Mouse (Mus musculus): Measurements from ENCODE around the gene Hebp1. TPM values are rescaled to one million over a fixed set of nuclear protein-coding genes. Genes with fewer than 3 reads are reported as not detected.

The Hebp1 gene
- polyA plus RNA-seq, 1 experiment = 53.8 TPM

DNA sequence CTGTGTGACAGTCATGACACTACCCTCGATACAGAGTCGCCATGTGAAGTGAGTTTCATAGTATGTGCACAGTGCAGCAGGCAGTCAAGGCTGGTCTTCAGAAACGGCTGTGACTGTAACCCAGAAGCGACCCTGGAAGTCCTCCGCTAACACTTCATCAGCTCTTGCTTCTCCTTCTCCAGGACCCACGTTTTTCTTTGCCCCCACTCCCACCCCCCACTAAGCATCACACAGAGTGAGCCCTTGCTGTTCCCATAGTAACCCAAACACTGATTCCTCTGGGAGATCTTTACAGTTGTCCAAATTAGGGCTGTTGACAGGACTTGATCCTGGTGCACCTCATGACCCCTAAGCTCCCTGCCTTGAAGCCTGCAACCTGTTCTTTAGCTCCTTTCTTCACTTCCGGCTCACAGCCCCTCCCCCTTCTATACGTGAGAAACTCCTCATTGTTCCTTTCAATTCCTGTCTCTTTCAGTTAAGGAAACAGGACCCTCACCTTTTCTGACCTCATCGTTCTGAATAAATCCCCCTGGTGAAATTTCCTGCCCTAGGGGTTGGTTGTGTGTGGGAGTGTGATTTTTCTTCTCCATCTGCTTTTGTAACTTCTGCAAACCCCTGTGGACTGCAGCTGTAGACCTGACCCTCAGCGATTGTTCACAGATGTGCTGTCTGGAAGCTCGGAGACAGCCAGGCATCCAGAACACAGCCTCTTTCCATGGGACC, 61.2 kb downstream of the Hebp1 start:
- H3K36me3 ChIP-seq (ENCODE audit: control insufficient read depth, insufficient read depth, low read length) = no peaks in the 10 kb centered on the region
- DNase-seq (ENCODE audit: low read depth in 1 of 2, low spot score in 2 of 2) = no peak
- no peaks in the 10 kb centered on the region for H3K27me3 ChIP-seq (ENCODE audit: control insufficient read depth, insufficient read depth, low read length)
- whole genome bisulfite sequencing = 71% methylated on average over 11 of the region's 11 CpGs
- no peak overlapping the region for H3K4me3 ChIP-seq (ENCODE audit: extremely low read depth, insufficient read depth, insufficient read length)
- TF ChIP-seq CTCF (IDR thresholded peaks at IDR 0.05; ENCODE audit: extremely low read depth, insufficient read depth, insufficient read length, insufficient replicate concordance) (no peak), POLR2A (IDR thresholded peaks at IDR 0.05; ENCODE audit: low read depth, low read length) (no peak)
- no peaks in the 10 kb centered on the region for H3K4me1 ChIP-seq (ENCODE audit: control insufficient read depth, insufficient read depth, insufficient read length)
- H3K27ac ChIP-seq (ENCODE audit: insufficient read depth, low read length) = no peak overlapping the region

DNA sequence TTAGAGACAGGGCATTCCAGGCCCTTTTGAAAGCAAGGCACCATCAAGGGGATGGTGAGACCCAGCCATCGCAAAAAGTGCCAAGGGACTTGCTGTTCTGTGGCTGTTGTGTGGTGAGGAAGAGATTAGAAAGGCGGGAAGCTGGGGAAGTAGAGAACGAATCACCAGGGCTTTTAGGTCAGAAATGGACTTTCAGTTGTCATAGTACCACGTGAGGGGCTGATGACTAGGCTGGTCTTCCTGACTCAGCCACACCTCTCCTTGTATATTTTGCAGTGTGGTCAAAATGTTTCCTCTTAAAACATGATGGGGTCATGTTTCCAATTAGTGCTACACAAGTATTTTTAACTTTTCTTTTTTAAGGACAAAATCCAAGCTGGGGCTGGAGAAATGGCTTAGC, 62.1 kb downstream of the Hebp1 start:
- Histone ChIP-seq H3K27ac (ENCODE audit: insufficient read depth, low read length) (no peak overlapping the region), H3K27me3 (ENCODE audit: control insufficient read depth, insufficient read depth, low read length) (no peaks in the 10 kb centered on the region), H3K4me1 (ENCODE audit: control insufficient read depth, insufficient read depth, insufficient read length) (no peaks in the 10 kb centered on the region), H3K36me3 (ENCODE audit: control insufficient read depth, insufficient read depth, low read length) (no peaks in the 10 kb centered on the region), H3K4me3 (ENCODE audit: extremely low read depth, insufficient read depth, insufficient read length) (no peak overlapping the region)
- DNase-seq (ENCODE audit: low read depth in 1 of 2, low spot score in 2 of 2) = no peak
- 54% methylated on average over 4 of the region's 4 CpGs for WGBS
- TF ChIP-seq CTCF (IDR thresholded peaks at IDR 0.05; ENCODE audit: extremely low read depth, insufficient read depth, insufficient read length, insufficient replicate concordance) (no peak), POLR2A (IDR thresholded peaks at IDR 0.05; ENCODE audit: low read depth, low read length) (no peak)

DNA sequence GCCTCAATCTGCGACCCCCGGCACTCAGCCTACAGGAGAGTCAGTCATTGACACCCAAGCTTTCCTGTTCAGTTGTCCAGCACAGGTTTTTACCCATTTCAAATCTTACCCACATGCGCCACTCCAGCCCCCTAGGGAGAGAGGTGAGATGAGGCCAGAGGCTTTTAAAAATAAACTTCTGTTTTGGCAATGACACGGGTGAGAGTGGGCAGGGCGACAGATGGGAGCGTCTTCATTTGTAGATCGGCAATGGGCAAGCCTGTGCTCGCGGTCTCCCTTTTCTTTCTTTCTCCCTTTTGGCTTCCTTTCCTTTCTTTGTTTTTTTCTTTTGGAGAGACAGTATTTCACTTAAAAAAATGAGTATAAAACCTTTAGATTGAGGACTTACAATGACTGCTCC, 64.3 kb downstream of the Hebp1 start:
- no peak for TF ChIP-seq POLR2A (IDR thresholded peaks at IDR 0.05; ENCODE audit: low read depth, low read length)
- TF ChIP-seq CTCF (IDR thresholded peaks at IDR 0.05; ENCODE audit: extremely low read depth, insufficient read depth, insufficient read length, insufficient replicate concordance) = no peak
- Histone ChIP-seq H3K27ac (ENCODE audit: insufficient read depth, low read length) (no peak overlapping the region), H3K4me1 (ENCODE audit: control insufficient read depth, insufficient read depth, insufficient read length) (no peaks in the 10 kb centered on the region), H3K4me3 (ENCODE audit: extremely low read depth, insufficient read depth, insufficient read length) (no peak overlapping the region), H3K27me3 (ENCODE audit: control insufficient read depth, insufficient read depth, low read length) (no peaks in the 10 kb centered on the region), H3K36me3 (ENCODE audit: control insufficient read depth, insufficient read depth, low read length) (no peaks in the 10 kb centered on the region)
- 98% methylated on average over 9 of the region's 9 CpGs for WGBS
- DNase-seq (ENCODE audit: low read depth in 1 of 2, low spot score in 2 of 2) = no peak

DNA sequence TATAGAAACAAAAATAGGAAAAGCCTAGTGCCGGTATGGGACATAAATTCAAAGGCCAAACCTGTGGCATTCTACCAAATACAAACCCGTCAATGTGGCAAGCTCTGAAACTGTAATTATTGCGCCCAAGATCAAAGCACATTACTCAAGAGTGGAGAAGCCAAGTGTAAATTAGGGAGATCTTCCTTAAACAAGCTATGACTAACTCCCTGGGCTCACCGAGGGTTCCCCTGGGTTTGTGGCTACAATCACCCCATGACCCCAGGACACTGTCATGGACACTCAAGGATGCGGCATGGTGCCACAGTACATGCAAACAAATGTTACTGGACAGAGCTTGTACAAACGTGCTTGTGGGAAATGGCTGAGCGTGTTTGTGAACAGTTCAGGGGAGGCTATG, 64.7 kb downstream of the Hebp1 start:
- Histone ChIP-seq H3K4me1 (ENCODE audit: control insufficient read depth, insufficient read depth, insufficient read length) (no peaks in the 10 kb centered on the region), H3K36me3 (ENCODE audit: control insufficient read depth, insufficient read depth, low read length) (no peaks in the 10 kb centered on the region), H3K27ac (ENCODE audit: insufficient read depth, low read length) (no peak overlapping the region), H3K4me3 (ENCODE audit: extremely low read depth, insufficient read depth, insufficient read length) (no peak overlapping the region), H3K27me3 (ENCODE audit: control insufficient read depth, insufficient read depth, low read length) (no peaks in the 10 kb centered on the region)
- TF ChIP-seq CTCF (IDR thresholded peaks at IDR 0.05; ENCODE audit: extremely low read depth, insufficient read depth, insufficient read length, insufficient replicate concordance) = no peak
- no peak for TF ChIP-seq POLR2A (IDR thresholded peaks at IDR 0.05; ENCODE audit: low read depth, low read length)
- DNase-seq (ENCODE audit: low read depth in 1 of 2, low spot score in 2 of 2) = no peak
- 95% methylated on average over 7 of the region's 7 CpGs for WGBS

DNA sequence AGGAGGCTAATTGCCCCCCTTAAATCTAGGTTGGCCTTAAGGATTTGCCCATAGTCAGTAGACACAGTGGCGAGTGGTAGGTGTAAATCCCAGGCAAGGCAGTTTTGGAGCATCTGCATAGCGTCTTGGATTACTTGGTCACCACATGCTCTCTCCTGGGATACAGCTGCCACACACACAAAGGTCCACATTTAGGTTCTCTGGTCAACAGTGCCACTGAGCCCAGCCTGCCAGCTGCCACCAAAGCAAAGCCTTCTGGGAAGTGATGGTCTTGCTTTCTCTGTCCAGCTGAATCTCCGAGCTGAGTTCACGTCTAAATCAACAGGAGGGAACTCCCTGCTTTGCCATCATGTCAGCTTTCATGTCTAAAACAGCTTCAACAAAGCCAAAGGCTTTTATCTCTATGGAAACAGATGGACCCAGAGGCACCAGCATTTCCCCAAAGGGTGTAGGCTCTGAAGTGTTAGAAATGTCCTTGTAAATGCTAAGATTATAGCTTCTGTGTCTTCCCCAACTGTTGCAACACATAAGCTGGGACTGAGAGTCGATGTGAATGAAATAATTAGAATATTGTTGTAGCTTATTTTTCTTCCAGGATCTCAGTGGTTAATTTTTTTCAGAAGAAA, 73.0 kb downstream of the Hebp1 start:
- DNase-seq (ENCODE audit: low read depth in 1 of 2, low spot score in 2 of 2) = no peak
- H3K36me3 ChIP-seq (ENCODE audit: control insufficient read depth, insufficient read depth, low read length) = no peaks in the 10 kb centered on the region
- 80% methylated on average over 5 of the region's 5 CpGs for WGBS
- no peak overlapping the region for H3K27ac ChIP-seq (ENCODE audit: insufficient read depth, low read length)
- no peaks in the 10 kb centered on the region for H3K4me1 ChIP-seq (ENCODE audit: control insufficient read depth, insufficient read depth, insufficient read length)
- H3K27me3 ChIP-seq (ENCODE audit: control insufficient read depth, insufficient read depth, low read length) = no peaks in the 10 kb centered on the region
- TF ChIP-seq CTCF (IDR thresholded peaks at IDR 0.05; ENCODE audit: extremely low read depth, insufficient read depth, insufficient read length, insufficient replicate concordance) (no peak), POLR2A (IDR thresholded peaks at IDR 0.05; ENCODE audit: low read depth, low read length) (no peak)
- H3K4me3 ChIP-seq (ENCODE audit: extremely low read depth, insufficient read depth, insufficient read length) = no peak overlapping the region

DNA sequence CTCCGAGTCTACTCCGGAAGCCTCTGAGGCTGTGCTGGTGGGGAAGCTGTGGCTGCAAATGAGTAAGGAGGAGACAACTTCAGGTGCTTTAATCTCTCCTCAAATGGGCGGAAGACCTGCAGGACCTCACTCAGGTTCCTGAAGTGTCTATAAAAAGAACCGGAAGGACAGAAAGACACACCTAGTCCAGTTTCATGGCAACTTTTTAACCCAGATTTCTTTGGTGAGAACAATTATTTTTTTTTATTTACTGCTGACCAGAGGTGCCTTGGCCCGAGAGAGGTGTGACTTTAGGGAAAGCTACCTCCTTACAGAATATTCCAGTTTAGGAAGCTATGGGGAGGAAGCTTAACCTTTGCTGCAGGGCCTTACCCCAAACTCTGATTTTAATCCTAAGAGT, 79.6 kb downstream of the Hebp1 start, which contains the start of gene Gprc5d:
Gprc5d (minus strand) TSS at position 101 of the 400 bp plus-strand sequence.
- TF ChIP-seq CTCF (IDR thresholded peaks at IDR 0.05; ENCODE audit: extremely low read depth, insufficient read depth, insufficient read length, insufficient replicate concordance) = no peak
- no peak for TF ChIP-seq POLR2A (IDR thresholded peaks at IDR 0.05; ENCODE audit: low read depth, low read length)

DNA sequence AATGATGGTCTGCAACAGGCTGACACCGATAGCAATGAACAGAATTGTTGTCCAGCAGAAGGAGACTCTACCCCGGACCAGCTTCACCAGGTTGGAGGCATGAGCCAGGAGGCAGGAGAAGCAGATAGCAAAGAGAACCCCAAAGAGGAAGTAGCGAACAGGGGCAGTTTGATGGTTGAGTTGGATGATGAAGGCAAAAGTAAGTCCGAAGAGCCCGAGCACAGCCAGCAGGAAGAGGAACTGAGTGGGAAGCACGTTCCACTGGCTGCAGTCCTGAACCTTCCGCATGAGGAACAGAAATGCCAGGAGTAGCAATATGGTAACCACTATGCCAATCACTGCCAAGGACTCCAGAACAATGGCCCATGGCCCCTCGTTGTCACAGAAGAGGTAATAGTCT, 81.3 kb downstream of the Hebp1 start:
- Histone ChIP-seq H3K36me3 (ENCODE audit: control insufficient read depth, insufficient read depth, low read length) (no peaks in the 10 kb centered on the region), H3K27me3 (ENCODE audit: control insufficient read depth, insufficient read depth, low read length) (no peaks in the 10 kb centered on the region), H3K4me1 (ENCODE audit: control insufficient read depth, insufficient read depth, insufficient read length) (no peaks in the 10 kb centered on the region), H3K4me3 (ENCODE audit: extremely low read depth, insufficient read depth, insufficient read length) (no peak overlapping the region), H3K27ac (ENCODE audit: insufficient read depth, low read length) (no peak overlapping the region)
- no peak for DNase-seq (ENCODE audit: low read depth in 1 of 2, low spot score in 2 of 2)
- TF ChIP-seq CTCF (IDR thresholded peaks at IDR 0.05; ENCODE audit: extremely low read depth, insufficient read depth, insufficient read length, insufficient replicate concordance) (no peak), POLR2A (IDR thresholded peaks at IDR 0.05; ENCODE audit: low read depth, low read length) (no peak)
- WGBS = 49% methylated on average over 8 of the region's 8 CpGs

More for the DNA sequence above, 79.6 kb downstream of the Hebp1 start, which contains the start of gene Gprc5d:
- Histone ChIP-seq H3K27ac (ENCODE audit: insufficient read depth, low read length) (no peak within 1 kb of the TSS), H3K4me3 (ENCODE audit: extremely low read depth, insufficient read depth, insufficient read length) (no peak within 1 kb of the TSS), H3K27me3 (ENCODE audit: control insufficient read depth, insufficient read depth, low read length) (no peaks in the 10 kb centered on the region), H3K4me1 (ENCODE audit: control insufficient read depth, insufficient read depth, insufficient read length) (no peaks in the 10 kb centered on the region), H3K36me3 (ENCODE audit: control insufficient read depth, insufficient read depth, low read length) (no peaks in the 10 kb centered on the region)
- no peak for DNase-seq (ENCODE audit: low read depth in 1 of 2, low spot score in 2 of 2)
- WGBS = 90% methylated on average over 5 of the region's 5 CpGs

Measured in spleen, adult 2 months (tissue).